Mouse (Mus musculus): ENCODE results near the gene Fam104a.

DNA sequence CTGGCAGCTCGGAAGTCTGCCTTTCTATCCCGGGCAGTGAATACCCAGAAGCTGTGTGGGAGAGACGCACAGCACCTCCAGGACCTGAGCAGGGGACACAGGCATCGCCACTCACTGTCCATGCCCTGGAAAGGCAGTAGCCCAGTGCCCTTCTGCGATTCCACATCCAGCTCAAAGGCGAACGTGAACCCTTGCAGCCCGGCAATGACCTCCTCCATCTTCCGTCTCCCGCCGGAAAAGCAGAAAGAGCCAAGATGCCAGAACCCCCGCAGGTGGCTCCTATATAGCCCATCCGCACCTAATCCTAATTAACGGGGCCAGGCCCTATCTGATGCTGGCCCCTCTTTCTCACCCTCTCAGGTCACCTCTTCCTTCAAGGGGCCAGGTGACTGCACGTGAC, 25.3 kb upstream of the Fam104a start:
- TF ChIP-seq CTCF (IDR thresholded peaks at IDR 0.05; ENCODE audit: low read depth, low read length) (no peak), POLR2A (IDR thresholded peaks at IDR 0.05; ENCODE audit: extremely low read depth, insufficient read depth, low read length) (no peak)

Measured in liver, adult 2 months (tissue).